Mouse (Mus musculus): ENCODE measurements around the gene Lgr4.

Lgr4 gene

DNA sequence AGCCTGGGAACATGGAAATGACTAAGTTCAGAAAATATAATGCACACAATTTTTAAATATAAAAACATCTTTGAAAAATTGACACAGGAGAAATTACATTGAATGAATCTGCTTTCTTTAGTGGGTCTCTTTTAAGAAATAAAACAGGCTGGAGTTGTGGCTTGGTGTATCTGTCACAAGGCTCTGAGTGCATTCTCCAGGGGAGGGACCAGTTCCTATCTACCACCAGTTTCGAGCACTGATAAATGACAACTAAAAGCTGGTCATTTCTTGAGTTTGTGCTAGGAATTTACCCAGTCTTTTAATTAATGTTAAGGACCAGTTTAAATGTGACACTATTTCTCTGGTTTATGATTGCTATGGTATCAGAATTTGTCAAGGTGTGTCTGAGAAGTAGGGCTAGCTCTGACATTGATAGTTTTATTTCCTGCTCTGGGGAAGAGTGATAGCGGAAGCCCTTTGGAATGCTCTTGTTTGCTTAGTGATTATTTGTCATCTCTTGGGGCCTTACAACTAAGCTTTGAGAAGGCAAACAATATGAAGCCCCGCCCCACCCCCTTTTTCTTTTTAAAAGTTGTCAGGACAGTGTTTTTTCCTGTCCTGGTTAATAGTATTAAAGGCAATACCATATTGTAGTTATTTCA is 88.3 kb downstream of the Lgr4 start:
- ATAC-seq (ENCODE audit: insufficient number of reproducible peaks, low FRiP score, low TSS enrichment) = no peak

GRCm38 (mm10) chr2:110007423-110008267 is 90.2 kb downstream of the Lgr4 start:
- ATAC-seq (ENCODE audit: insufficient number of reproducible peaks, low FRiP score, low TSS enrichment) = no peak

- no peak for ATAC-seq (ENCODE audit: insufficient number of reproducible peaks, low FRiP score, low TSS enrichment)
Measured at GRCm38 (mm10) chr2:110009449-110009848, 92.0 kb downstream of the Lgr4 start.

GRCm38 (mm10) chr2:110012184-110012725 is 94.8 kb downstream of the Lgr4 start:
- ATAC-seq (ENCODE audit: insufficient number of reproducible peaks, low FRiP score, low TSS enrichment) = no peak

GRCm38 (mm10) chr2:110017087-110017486 is 99.6 kb downstream of the Lgr4 start:
- ATAC-seq (ENCODE audit: insufficient number of reproducible peaks, low FRiP score, low TSS enrichment) = no peak

DNA sequence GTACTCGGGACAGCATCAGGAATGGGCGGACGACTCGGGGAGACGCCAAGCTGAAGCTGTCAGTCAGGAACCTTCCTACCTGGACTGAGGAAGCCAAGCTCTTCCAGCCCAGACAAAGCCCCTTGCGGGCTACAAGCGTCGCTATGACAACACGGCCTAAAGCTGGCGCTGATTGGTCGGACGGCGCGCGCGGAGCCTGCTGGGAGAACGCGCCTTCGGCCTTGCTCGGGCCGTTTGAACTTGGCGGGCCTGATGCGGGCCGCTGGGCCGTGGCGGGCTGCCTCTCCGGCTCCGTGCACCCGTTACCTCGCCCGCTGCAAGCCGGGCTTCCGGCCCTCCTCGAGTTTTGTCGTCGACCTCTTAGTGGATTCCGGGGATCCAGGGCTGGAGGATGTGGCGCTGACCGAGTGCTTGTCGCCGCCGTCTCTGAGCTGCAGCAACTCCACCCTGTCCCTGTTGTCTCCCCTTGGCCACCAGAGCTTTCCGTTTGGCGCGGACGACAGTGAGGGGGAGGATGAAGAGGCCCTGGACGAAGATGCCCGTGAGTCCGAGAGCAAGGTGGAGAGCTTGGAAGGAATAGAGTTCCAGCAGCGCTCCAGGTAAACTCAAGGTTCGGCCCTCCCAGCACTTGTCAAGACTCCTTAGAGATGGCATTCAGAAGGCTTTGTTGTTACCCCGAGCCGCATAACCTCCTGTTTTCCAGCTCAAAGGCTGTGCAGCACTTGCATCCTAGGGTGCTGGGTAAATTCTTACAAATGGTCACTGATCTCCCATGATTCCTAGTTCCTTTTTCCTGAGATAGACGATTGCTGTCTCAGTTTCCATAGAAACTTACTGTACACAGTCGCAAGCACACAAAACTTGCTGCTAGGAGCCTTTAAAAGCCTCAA is 100.4 kb downstream of the Lgr4 start, which contains the start of gene Ccdc34:
Gene Ccdc34, plus strand, starts transcription at position 202 of the 890 bp plus-strand sequence.
- peak; percentile 98 for ATAC-seq (ENCODE audit: insufficient number of reproducible peaks, low FRiP score, low TSS enrichment)

- no peak for ATAC-seq (ENCODE audit: insufficient number of reproducible peaks, low FRiP score, low TSS enrichment)
Measured at GRCm38 (mm10) chr2:110019656-110020055, 102.2 kb downstream of the Lgr4 start.

DNA sequence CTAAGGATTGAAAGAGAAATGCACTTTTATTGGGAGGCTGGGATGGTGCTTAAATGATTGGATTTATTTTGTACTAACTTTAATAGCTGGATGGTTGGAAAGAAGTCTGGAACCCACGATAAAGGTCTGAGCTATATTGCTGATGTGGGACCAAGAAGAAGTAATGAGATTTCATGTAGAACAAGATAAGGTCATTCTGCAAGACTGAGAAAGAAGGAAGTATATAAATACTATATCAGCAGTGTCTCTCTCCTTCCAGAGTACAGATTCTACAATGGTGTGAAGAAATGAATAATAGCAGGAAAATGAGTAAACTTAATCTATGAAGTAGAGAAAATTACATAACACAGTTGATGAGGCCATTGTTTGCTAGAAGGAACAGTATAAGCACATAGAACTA is 103.0 kb downstream of the Lgr4 start:
- no peak for ATAC-seq (ENCODE audit: insufficient number of reproducible peaks, low FRiP score, low TSS enrichment)

DNA sequence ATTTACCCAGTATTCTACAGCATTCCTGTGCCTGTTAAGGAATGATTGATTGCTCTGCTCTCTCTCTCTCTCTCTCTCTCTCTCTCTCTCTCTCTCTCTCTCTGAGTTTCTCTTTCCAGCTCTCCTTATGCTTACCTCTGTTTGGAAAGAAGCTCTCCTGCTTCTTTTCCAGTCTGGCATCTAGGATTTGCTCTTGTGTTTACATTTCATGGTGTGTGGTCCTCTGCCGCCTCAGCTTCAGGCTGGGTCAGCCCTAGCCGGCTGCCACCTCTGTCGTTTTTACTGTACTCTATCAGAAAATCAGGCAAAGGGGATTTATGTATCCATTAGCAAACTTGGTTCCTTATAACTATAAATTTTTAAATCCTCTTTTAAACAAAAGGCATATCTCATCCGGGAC is 118.8 kb downstream of the Lgr4 start:
- ATAC-seq (ENCODE audit: insufficient number of reproducible peaks, low FRiP score, low TSS enrichment) = no peak

DNA sequence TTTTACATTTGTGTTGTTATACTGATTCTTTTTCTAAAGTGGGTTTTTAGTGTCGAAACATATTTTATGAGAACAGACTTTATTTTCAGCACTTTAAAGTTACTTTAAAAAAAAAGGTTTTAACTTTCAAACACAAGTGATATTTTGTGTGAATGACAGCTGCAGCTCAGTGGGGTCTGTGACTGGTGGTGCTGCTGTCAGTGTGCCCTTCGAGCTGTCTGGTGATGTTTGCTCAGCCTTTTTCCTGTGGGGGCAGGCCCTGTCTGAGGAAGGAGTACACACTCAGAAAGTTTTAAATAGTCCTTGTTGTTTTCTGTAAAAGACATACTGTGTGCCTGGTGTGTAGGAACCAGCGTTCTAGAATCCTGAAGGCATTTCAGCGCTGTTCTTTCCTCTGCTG is 119.2 kb downstream of the Lgr4 start:
- ATAC-seq (ENCODE audit: insufficient number of reproducible peaks, low FRiP score, low TSS enrichment) = no peak

DNA sequence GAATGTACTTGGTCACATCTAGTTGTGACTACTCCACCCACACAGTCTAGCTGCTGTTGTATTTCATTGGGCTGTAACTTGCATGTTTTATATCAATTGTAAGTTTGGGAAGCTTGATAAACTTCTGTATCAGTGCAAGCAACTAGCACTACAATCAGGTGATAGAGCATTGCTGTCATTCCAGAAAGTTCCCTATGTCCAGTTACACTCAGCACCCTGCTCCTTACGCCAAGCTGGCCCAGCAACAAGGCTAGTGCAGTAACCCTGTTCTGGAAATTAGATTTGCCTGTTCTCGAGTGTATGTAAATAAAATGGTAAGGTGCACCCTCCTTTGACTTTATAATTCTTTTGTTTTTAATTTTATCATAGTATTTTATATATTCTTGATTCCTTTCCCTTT is 119.8 kb downstream of the Lgr4 start:
- no peak for ATAC-seq (ENCODE audit: insufficient number of reproducible peaks, low FRiP score, low TSS enrichment)

GRCm38 (mm10) chr2:110038341-110038740 is 120.9 kb downstream of the Lgr4 start:
- ATAC-seq (ENCODE audit: insufficient number of reproducible peaks, low FRiP score, low TSS enrichment) = no peak

DNA sequence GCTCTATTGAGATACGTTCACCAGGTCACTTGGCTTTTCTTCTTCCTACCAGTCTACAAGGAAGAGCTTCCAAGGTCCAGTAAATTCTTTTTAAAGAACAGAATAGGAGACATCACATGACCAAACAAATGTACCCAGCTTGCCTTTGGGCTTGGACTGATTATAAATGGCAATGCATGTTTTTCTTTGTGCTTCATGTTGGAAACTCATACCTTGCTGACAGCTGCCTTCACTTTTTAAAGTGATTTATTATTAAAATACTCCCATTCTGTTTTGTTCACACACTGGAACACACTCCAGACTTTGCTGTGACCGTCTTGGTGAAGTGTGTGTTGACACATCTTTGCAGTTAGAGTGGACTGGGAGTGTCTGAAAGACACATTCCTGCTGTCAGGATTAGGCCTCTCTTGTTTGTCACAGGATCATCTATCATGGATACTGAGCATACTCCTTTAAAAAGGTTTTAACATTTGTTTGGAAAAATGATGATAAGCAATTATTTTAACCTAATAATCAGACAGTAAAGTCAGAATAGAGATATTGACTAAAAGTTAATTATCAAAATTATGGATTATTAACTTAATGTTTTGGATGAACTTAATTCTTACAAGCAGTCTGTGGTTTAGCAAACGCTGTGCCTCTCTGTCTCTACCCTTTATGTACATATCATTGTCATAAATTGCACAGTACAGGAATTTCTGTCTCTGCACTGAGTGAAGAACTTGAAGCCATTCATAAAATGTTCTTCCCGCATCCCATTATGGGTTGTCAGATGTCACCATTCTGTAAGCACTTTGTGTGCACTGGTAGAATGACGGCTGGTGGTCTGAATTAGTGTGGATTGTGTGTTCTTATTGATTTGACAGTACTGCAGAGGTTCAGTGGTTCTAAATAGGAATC is 125.7 kb downstream of the Lgr4 start:
- ATAC-seq (ENCODE audit: insufficient number of reproducible peaks, low FRiP score, low TSS enrichment) = no peak

GRCm38 (mm10) chr2:110058424-110058823 is 141.0 kb downstream of the Lgr4 start:
- ATAC-seq (ENCODE audit: insufficient number of reproducible peaks, low FRiP score, low TSS enrichment) = no peak

- no peak for ATAC-seq (ENCODE audit: insufficient number of reproducible peaks, low FRiP score, low TSS enrichment)
Measured at GRCm38 (mm10) chr2:110063131-110063530, 145.7 kb downstream of the Lgr4 start.

All from cerebellum, adult (tissue).